Mouse (Mus musculus): ENCODE measurements around the gene Frmd4a.

GRCm38 (mm10) chr2:4559211-4559882 lies 541.8 kb downstream of the Frmd4a start:
- peak; percentile 13 for TF ChIP-seq EP300 (IDR thresholded peaks at IDR 0.05; ENCODE audit: low read depth)
- TF ChIP-seq CTCF (IDR thresholded peaks at IDR 0.05; ENCODE audit: low read depth) = no peak

Measured in liver, postnatal 0 days (tissue).